Mouse (Mus musculus) lung, postnatal 0 days (tissue): ENCODE measurements around the gene Capn11. TPM values are rescaled to one million over a fixed set of nuclear protein-coding genes. Genes with fewer than 3 reads are reported as not detected.

ENCODE experiments used
- ATAC-seq: fragments of 200-750 bp; cut with Nextera tagmentation; 2 replicates; pipeline ENCODE4 v1.8.0; 2017; ENCODE audit warnings: moderate library complexity
- DNase-seq: peaks from one replicate; pipeline ENCODE4 v3.0.0-alpha.2; 2016; ENCODE audit warnings: low spot score
- H3K27ac ChIP-seq: fragments of 300-500 bp; sonication (generic); 2 replicates; pipeline ENCODE4 v1.5.1; 2014; ENCODE audit warnings: antibody characterized with exemption, mild to moderate bottlenecking, low read length, mixed read lengths
- H3K27me3 ChIP-seq: fragments of 300-500 bp; sonication (generic); replicated peaks from 2 replicates; pipeline ENCODE4 v1.6.1; 2014; ENCODE audit warnings: low read length, mixed read lengths; ENCODE audit not compliant: insufficient read depth
- H3K36me3 ChIP-seq: fragments of 300-500 bp; sonication (generic); 2 replicates; pipeline ENCODE4 v1.6.1; 2014; ENCODE audit warnings: low read length, mixed read lengths; ENCODE audit not compliant: insufficient read depth
- H3K4me1 ChIP-seq: fragments of 300-500 bp; sonication (generic); 2 replicates; pipeline ENCODE4 v1.6.1; 2014; ENCODE audit warnings: antibody characterized with exemption, low read depth, low read length, mixed read lengths; ENCODE audit not compliant: insufficient read depth
- H3K4me2 ChIP-seq: fragments of 300-500 bp; sonication (generic); replicated peaks from 2 replicates; pipeline ENCODE4 v1.6.1; 2014; ENCODE audit warnings: low read depth, mild to moderate bottlenecking, low read length, moderate library complexity, mixed read lengths
- H3K4me3 ChIP-seq: fragments of 300-500 bp; sonication (generic); 2 replicates; pipeline ENCODE4 v1.5.1; 2014; ENCODE audit warnings: low read depth, low read length
- H3K9ac ChIP-seq: fragments of 300-500 bp; sonication (generic); replicated peaks from 2 replicates; pipeline ENCODE4 v1.6.1; 2014; ENCODE audit warnings: low read depth, mild to moderate bottlenecking
- H3K9me3 ChIP-seq: fragments of 300-500 bp; sonication (generic); 2 replicates; pipeline ENCODE4 v1.6.1; 2016; ENCODE audit warnings: low read length, mixed read lengths
- CTCF ChIP-seq: IDR thresholded peaks from 2 replicates; pipeline ENCODE4 v1.5.1; 2016; ENCODE audit warnings: antibody characterized with exemption, mild to moderate bottlenecking
- EP300 ChIP-seq: IDR thresholded peaks from 2 replicates; pipeline ENCODE4 v1.6.1; 2016; ENCODE audit warnings: antibody characterized with exemption, mild to moderate bottlenecking, control low read depth
- WGBS: fragments of 180-500 bp; shearing (Covaris S2); extraction: QIAGEN DNeasy Blood & Tissue Kit; methylation state at CpG from one replicate; pipeline ENCODE4 v1.1.7; 2014; 5-methylcytosine and 5-hydroxymethylcytosine counted together
- polyA plus RNA-seq: library from polyadenylated mRNA; unstranded; fragments of >200 nt; fragmentation: Nextera tagmentation; extraction: Ambion mirVana; gene quantifications from 2 replicates; pipeline ENCODE4 v1.2.1, GENCODE M21; 2015

The Capn11 gene
- polyA plus RNA-seq, 1 experiment from 2014 or later, result not detected

GRCm38 (mm10) chr17:45693812-45694565 lies 34.9 kb upstream of the Capn11 start:
- peak; percentile 91 for DNase-seq
- Histone ChIP-seq H3K27me3 (no peaks in the 10 kb centered on the region), H3K36me3 (no peaks in the 10 kb centered on the region), H3K4me3 (no peak overlapping the region), H3K4me1 (peaks cover 17% of the 10 kb centered on the region), H3K27ac (peak overlapping the region; percentile 86), H3K9ac (0 out of 2 replicates have a peak overlapping the region, but pooled peaks have one; percentile 1), H3K9me3 (no peaks in the 10 kb centered on the region), H3K4me2 (peak overlapping the region; percentile 20)
- 39% methylated on average over 18 of the region's 18 CpGs for WGBS
- peak; percentile 91 for ATAC-seq
- TF ChIP-seq CTCF, result no peak
- peak; percentile 89 for TF ChIP-seq EP300

- Histone ChIP-seq H3K9ac (no peak overlapping the region), H3K4me2 (no peak overlapping the region), H3K4me1 (peaks cover 17% of the 10 kb centered on the region), H3K4me3 (no peak overlapping the region), H3K9me3 (no peaks in the 10 kb centered on the region), H3K36me3 (no peaks in the 10 kb centered on the region), H3K27me3 (no peaks in the 10 kb centered on the region), H3K27ac (peak overlapping the region; percentile 86)
- TF ChIP-seq EP300 (no peak), CTCF (no peak)
- no peak for ATAC-seq
- 74% methylated on average over 5 of the region's 5 CpGs for WGBS
- DNase-seq, result no peak
Observed at GRCm38 (mm10) chr17:45692159-45692558, 33.0 kb upstream of the Capn11 start.

GRCm38 (mm10) chr17:45690044-45690443 lies 30.9 kb upstream of the Capn11 start:
- no peaks in the 10 kb centered on the region for H3K36me3 ChIP-seq
- 0 out of 2 replicates have a peak overlapping the region, but pooled peaks have one; percentile 40 for H3K27ac ChIP-seq
- peaks cover 17% of the 10 kb centered on the region for H3K4me1 ChIP-seq
- DNase-seq, result no peak
- 74% methylated on average over 4 of the region's 4 CpGs for WGBS
- TF ChIP-seq CTCF (no peak), EP300 (no peak)
- ATAC-seq, result no peak
- no peaks in the 10 kb centered on the region for H3K27me3 ChIP-seq
- H3K9ac ChIP-seq, result no peak overlapping the region
- no peaks in the 10 kb centered on the region for H3K9me3 ChIP-seq
- no peak overlapping the region for H3K4me2 ChIP-seq
- H3K4me3 ChIP-seq, result no peak overlapping the region

- DNase-seq, result peak; percentile 84
- Histone ChIP-seq H3K36me3 (no peaks in the 10 kb centered on the region), H3K9me3 (no peaks in the 10 kb centered on the region), H3K27ac (peak overlapping the region; percentile 76), H3K27me3 (no peaks in the 10 kb centered on the region), H3K4me3 (no peak overlapping the region), H3K9ac (no peak overlapping the region), H3K4me2 (no peak overlapping the region), H3K4me1 (peaks cover 22% of the 10 kb centered on the region; the same call in 1 of the 2 replicates)
- TF ChIP-seq CTCF, result no peak
- TF ChIP-seq EP300, result peak; percentile 67; the same call in 1 of the 2 replicates
- WGBS, result 42% methylated on average over 9 of the region's 9 CpGs
- ATAC-seq, result no peak
Observed at GRCm38 (mm10) chr17:45689120-45689519, 30.0 kb upstream of the Capn11 start.

DNA sequence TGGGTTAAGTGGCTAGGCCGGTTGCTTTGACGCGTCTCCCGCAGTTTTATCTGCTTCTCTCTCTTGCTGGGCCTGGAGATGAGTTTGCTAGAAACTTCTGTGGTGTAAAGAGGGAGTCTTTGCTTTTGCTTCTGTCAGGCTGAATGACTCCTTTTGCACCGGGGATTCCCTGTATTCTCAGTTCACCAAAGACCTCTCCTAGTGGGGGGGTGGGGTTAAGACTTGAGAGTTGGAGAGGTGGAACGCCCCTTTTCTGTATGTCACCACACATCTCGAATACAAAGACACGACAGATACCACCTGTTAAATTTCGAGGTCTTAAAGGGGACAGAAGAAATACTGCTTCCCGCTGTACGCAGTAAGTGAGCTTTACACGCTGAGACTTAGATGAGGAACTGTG lies 27.6 kb upstream of the Capn11 start, which contains the start of gene Tmem63b:
Gene Tmem63b, minus strand, starts transcription at position 190 of the 400 bp plus-strand sequence.
- TF ChIP-seq CTCF, result no peak
- peak; percentile 21; the same call in 1 of the 2 replicates for TF ChIP-seq EP300
- Histone ChIP-seq H3K36me3 (no peaks in the 10 kb centered on the region), H3K4me2 (peak within 1 kb of the TSS; percentile 96), H3K4me3 (peak within 1 kb of the TSS; percentile 92), H3K9me3 (no peaks in the 10 kb centered on the region), H3K4me1 (peaks cover 9% of the 10 kb centered on the region; the same call in 1 of the 2 replicates), H3K9ac (peak within 1 kb of the TSS; percentile 86), H3K27ac (peak within 1 kb of the TSS; percentile 88), H3K27me3 (no peaks in the 10 kb centered on the region)
- 0% methylated on average over 12 of the region's 12 CpGs for WGBS
- peak; percentile 82 for DNase-seq
- ATAC-seq, result peak; percentile 39

- ATAC-seq (peak; percentile 81), DNase-seq (peak; percentile 96)
- Histone ChIP-seq H3K27me3 (no peaks in the 10 kb centered on the region), H3K9ac (peak within 1 kb of the TSS; percentile 86), H3K4me2 (peak within 1 kb of the TSS; percentile 96), H3K9me3 (no peaks in the 10 kb centered on the region), H3K36me3 (no peaks in the 10 kb centered on the region), H3K27ac (peak within 1 kb of the TSS; percentile 88), H3K4me3 (peak within 1 kb of the TSS; percentile 92), H3K4me1 (peaks cover 9% of the 10 kb centered on the region; the same call in 1 of the 2 replicates)
- no peak for TF ChIP-seq EP300
- TF ChIP-seq CTCF, result peak; percentile 29
- under 1% methylated on average over 27 of the region's 50 CpGs for WGBS
Observed at GRCm38 (mm10) chr17:45686093-45686619, 27.0 kb upstream of the Capn11 start, which contains the start of gene Mrpl14. TSS of gene Mrpl14 (plus strand) at chr17:45686322.
